Mouse (Mus musculus) adrenal gland (tissue): ENCODE results near the gene Apex1.
"Not testable (repeated sequence)": the region's sequence is repeated elsewhere in the genome, so short reads cannot be mapped to it uniquely, and the experiment has no call there.

Source experiments
- intact Hi-C: fragments of 180-260 bp; cut with DNase I; formaldehyde crosslinking; loops from one replicate; pipeline ENCODE4 v1.15.1; 2025
- long read RNA-seq, 2 experiments: library from polyadenylated mRNA; unstranded; transcript quantifications; one replicate each; pipeline ENCODE4 v2.0.0; 2020; ENCODE audit warnings: borderline replicate concordance in 1 of 2; ENCODE audit not compliant: insufficient replicate concordance in 1 of 2

Apex1 gene
- long read RNA-seq, experiment 1, transcript Apex1-203 (5 exons, 655 nt), result minor isoform, 10 of 70 reads
- long read RNA-seq, experiment 1, transcript Apex1-201 (5 exons, 1,239 nt), result major isoform, 45 of 70 reads
- long read RNA-seq, experiment 1, transcript Apex1-204 (4 exons, 935 nt), result minor isoform, 12 of 70 reads
- long read RNA-seq, experiment 1, partial matches to known transcripts, result 1 of 70 reads
- long read RNA-seq, experiment 1, other reads (novel, unspliced or antisense), result 2 of 70 reads
- long read RNA-seq, experiment 2, transcript Apex1-204 (4 exons, 935 nt), result minor isoform, 10 of 64 reads
- long read RNA-seq, experiment 2, transcript Apex1-201 (5 exons, 1,239 nt), result major isoform, 46 of 64 reads
- long read RNA-seq, experiment 2, partial matches to known transcripts, result 2 of 64 reads
- long read RNA-seq, experiment 2, other reads (novel, unspliced or antisense), result 3 of 64 reads

DNA sequence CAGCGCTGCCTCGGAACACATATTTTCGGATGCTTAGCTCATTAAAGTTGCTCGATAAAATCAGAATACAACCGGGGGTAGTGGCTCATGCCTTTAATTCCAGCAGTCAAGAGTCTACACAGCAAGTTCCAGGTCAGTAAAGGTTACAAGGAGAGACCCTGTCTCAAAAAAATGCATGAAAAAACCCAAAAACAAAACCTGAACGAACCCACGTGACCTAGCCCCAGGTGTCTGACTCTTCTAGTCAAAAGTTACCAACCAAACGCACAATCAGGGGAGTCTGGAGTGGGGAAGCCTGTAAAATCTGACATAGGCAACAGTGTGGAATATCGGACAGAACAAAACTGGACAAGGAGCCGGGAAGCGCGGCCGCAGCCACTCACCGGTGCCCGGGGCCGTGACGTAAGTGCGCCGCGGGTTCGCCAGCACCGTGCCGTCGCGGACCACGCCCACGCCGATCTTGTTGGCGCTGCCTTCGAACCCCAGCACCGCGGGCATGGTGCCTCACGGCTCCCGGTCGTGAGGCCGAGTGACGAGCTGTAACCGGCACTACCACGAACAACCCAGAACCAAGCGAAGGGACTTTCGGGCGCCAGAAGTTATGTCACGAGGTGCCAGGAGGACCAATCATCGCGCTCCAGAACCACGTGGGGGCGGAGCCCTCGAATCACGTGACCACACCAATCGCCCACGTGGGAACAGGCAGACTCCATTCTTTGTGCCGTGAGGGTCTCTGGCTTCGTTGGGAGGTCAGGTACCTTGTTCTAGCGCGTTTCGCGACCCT is at the start of gene Apex1, which contains the start of gene Osgep:
Apex1 (plus strand) TSS at position 688 of the 784 bp plus-strand sequence.
Osgep (minus strand) TSS at position 613 of the 784 bp plus-strand sequence.
- intact Hi-C loops, result loop anchor here (10.0 kb wide), 1 partner anchor 120 kb away; the partner anchor contains the start of genes Ccnb1ip1 and Parp2

DNA sequence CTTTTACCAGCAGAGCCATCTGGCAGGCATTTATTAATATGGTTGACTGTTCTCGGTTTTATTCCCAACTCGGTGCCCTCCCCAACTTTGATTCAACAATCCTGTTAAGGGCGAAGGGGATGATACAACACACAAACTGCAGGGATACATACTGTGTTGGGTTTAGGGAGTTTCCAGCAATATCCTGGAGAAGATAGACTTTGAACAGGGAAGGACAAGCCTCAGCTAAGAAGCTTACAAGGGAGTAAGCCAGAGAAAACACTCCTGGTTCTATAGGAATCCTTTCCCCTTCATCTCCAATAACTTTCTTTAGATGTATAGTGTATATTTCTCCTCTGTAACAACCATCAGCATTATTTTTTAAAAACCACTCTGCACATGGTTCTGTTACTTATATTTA is 49.6 kb upstream of the Apex1 start:
- intact Hi-C loops, result no loop called here

DNA sequence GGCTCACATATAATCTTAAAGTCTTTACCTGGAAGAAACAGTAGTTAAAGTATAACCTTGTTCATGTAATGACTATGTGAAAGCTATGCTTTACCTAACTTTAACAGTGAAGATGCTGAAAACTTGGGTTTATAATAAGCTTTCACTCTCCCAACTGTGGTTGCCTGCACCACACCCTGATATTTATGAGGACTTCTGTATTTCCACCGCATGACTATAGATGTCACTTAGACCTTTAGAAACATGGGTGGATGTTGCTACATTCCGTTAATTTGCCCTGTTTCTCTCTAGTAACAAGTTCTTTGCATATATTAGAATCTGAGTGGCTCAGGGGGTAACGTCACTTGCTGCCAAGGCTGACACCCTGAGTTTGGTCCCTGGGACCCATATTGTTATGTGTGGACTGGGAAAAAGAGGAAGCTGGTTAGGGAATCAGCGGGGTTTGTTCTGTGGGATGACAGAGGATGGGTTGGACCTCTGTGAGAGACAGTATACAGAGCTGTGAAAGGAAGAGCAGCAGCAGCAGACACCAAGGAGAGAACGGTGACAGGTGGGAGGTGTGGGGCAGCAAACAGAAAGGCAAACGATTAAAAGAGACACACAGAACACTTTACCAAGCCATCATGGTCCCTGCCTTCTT is 49.1 kb upstream of the Apex1 start:
- intact Hi-C loops, result no loop called here

DNA sequence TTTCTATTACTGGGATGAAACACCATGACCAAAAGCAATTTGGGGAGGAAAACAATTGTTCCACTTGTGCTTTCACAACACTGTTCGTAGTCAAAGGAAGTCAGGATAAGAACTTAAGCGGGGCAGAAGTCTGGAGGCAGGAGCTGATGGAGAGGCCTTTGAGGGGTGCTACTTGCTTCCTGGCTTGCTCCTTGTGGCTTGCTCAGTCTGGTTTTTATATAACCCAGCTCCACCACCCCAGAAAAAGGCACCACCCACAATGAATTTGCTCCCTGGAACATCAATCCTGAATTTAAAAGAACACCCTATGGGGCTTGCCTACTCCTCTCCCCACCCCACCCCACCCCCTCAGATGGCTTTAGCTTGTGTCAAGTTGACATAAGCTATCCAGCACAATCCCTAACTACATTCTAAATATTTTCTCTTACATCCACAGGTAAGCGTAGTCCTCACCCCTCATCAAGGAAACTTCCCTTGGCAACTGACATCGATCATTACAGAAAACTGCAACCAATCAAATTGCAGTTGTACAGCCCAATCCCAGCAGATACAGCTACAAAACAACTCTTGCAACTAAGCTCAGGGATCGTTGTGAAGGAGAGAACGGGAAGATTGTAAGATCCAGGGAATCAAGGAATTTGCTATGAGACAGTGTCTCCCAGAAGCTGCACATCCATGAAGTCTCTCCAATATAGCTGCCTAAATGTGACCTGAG is 48.4 kb upstream of the Apex1 start:
- intact Hi-C loops, result no loop called here

DNA sequence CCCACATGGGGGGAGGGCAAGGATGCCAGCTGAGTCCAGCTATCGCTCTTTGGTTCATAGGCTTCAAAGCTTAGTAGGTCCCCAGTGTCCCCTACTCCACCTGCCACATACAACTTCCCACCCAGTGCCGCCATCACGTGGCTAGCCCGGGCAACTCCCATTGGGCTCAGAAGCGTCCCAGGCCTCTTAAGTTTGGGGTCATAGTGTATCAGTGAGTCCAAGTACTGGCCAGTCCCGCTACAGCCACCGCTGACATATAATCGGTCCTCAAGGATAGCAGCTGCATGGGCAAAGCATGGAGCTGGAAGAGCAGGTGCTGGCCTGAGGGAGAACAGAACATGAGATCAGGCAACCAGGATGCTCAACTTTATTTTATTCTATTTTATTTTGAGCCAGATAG is 33.1 kb upstream of the Apex1 start:
- intact Hi-C loops, result no loop called here

DNA sequence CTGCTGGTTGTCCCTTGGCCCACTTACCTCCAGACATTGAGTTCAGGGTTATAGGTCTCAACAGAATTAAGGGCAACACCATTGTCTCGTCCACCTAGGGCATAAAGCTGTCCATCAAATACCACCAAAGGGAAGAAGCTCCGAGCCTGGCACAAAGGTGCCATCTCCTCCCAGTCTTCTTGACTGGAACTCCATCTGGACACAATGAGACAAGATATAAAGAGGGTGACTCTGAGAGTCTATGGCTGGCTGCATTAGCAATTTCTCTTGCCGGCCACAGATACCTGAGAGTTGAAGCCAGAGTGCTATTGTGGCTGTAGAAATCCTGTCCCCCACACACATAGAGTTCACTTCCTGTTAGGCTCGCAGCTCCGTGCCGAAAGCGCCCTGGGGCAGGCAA is 32.7 kb upstream of the Apex1 start:
- intact Hi-C loops, result no loop called here

DNA sequence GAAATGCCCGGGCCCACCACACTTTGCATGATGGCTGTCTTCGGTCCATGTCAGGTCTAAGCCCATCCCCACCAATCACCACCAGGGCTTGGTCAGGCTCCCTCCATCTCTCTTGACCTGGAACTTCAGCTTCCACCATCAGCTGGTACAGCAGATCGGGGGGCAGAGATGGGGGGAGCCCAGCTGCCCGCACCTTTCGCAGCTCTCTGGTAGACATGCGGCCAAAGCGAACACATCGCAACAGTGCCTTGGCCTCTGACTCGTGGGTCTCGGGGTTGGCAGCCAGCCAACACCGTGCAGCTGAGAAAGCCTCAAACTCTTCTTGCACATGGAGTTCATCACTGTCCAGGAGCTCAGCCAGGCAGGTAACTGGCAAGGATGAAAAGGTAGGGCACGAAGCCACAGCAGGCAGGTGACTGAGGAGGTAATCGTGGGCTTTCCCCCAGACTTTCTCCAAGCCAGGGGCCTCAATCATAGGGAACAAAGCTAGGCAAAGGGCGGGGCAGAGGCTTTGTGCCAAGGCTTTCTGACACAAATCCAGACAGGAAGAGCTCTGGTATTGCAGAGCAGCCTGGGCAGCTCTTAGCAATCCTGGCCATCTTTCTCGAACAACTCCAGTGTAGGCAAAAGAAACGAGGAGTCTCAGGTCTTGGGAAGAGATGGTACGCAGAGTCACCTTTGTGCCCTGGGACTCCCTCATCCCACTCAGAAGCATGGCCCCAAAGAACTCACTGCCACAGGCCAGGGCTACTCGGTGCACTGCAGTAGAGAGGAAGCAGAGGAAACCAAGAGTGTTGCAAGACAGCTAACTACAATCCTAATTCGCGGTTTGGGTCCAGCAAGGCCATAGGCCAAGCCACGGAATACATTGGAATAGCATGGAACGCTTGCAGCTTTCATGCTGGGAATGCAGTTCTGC is 32.0 kb upstream of the Apex1 start:
- intact Hi-C loops, result no loop called here

DNA sequence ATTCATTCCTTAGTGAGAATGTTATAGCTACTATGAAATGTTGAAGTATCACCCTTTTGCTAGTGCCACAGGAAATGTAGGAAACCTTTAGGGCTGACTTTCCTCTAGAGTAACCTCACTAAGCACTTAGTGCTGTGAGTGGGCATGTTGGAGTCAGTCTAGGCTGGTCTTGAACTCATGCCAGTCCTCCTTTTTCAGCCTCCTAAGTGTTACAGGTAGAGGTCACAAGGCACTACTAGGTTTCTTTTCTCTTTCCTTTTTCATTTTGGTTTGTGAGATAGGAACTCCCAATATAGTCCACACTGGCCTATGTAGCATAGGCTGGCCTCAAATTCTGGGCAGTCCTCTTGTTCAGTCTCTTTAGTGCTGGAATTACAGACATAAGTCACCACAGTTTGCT is 29.4 kb upstream of the Apex1 start:
- intact Hi-C loops, result no loop called here

DNA sequence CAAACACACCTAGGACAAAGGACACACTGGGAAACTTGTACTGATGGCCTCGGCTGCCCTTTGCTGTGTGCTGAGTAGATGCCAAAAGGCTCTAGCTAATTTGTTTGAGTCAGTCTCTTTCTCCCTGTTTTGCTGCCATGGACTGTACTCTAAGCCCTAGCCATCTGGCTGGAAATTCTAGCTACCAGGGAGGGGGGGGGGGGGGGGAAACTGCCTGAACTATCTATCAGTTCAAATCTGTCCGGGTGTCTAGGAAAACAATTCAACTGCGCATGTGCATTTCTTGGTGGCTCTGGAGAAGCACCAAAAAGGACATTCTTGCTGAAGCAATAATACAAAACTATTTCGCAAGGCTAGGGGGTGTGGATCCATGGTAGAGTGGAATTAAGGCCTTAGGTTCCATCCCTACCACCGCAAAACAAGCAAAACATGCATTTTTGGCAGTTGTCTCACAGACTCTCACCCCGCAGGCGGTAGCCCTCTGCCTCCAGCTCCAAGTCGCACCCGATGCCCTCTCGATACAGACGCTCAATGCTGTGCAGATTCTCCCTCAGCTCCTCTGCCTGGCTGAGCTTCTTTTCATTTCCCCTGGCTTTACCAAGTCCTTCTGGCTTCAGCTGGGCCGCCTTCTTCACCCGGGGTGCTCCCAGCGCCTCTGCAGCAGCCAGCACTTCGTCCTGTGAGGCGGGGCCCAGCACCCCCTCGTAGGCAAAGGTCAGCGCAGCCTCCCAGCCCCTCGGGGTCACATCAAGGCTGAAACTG is 28.6 kb upstream of the Apex1 start:
- intact Hi-C loops, result no loop called here

DNA sequence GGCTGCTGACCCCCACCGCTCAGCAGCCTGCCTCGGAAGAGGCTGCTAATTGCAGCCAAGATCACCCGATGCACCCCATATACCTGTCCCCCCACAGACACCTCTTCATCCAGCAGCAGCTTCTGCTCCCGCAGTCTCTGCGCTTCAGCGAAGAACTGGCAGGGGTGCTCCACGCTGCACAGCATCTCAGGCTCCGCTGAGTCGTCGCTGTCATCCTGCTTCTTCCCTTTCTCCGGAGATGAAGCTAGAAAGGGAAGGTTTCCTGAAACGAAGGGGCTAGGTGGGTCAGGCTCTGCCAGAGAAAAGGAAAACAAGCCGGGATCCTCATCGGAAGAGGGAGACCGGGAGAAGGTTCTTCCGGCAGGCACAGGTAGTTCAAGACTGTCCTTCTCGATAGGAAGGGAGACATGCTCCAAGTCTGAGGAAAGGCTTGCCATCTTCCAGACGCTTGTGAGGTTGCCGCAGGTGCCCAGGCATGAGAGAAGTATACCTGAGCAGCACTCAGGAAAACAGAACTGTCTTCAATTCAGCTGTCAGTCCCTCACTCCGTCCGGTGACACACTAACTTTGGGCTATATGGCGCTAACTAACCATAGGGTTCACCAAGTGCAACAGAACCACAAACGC is 27.9 kb upstream of the Apex1 start:
- intact Hi-C loops, result no loop called here

DNA sequence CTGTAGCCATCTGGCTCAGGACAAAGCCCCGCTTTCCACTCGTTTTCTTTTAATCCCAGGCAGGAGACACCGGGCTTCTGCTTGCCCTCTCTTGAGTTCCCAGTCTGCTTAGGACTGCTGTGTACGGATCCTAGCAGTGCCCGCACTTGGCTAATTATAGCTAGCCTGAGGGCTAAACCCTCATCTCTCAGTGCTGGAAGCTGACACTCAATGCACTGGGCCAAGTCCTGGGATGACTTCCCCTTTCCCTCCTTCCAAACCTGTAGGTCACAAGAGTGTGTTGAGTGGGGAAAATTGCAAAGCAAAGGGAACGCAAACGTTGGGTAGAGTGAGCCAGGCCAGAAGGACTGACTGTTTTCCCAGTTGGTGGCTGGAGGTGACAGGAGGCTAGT is 27.4 kb upstream of the Apex1 start, which contains the start of gene Klhl33:
Klhl33 (minus strand) TSS at position 134 of the 392 bp plus-strand sequence.
- intact Hi-C loops, result no loop called here

DNA sequence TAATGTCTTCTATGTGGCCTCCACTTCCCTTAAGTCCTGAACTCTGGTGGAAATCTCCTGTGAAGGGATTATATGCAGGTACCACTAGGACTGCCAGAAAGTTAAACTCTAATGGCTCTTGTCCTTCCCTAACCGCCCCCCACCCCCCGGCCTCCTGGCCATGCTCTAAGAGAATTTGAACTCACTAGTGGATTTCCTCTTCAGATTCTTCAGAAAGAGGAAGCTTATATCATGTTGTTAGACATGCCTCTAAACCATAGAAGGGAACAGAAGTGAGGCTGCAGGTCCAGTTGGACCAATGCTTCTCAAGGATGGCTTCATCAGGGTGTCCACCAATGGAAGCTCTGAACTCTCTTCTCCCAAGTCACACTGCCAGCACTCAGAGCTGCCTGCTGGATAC is 26.8 kb upstream of the Apex1 start:
- intact Hi-C loops, result not testable (repeated sequence)

DNA sequence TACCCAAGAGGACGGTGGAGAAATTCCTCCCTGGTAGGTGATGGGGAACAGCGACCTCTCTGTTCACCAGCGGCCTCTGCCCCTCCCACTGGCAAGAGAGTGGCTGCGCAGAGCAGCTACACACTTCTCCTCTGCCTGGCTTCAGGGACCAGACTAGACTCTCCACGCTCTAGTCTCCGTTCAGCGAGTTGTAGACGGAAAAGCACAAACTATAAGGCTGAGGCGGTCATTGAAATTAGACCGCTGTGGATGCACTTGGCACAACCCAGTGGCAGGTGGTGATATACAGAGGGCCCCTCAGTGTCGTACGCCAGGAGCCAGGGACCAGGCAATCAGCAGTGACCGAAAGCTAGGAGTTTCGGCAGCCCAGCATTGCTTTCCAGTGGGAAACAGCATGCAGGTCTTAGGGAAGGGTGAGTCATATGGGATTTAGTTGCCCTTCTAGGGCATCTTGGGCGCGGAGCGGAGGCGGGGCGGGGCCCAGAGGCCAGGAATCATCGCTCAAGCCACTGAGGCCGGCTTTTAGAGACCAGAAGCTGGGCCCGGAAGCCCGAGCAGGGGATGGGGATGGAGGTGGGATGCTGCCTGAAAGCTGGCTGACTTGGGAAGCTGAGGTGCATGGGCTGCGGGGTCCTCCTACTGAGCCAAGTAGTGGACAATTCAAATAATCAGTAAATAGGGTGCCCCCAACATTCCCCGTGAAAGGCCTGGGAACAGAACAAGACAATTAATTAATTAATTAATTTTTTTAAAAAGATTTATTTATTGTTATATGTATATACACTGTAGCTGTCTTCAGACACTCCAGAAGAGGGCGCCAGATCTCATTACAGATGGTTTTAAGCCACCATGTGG is 20.6 kb upstream of the Apex1 start:
- intact Hi-C loops, result no loop called here

DNA sequence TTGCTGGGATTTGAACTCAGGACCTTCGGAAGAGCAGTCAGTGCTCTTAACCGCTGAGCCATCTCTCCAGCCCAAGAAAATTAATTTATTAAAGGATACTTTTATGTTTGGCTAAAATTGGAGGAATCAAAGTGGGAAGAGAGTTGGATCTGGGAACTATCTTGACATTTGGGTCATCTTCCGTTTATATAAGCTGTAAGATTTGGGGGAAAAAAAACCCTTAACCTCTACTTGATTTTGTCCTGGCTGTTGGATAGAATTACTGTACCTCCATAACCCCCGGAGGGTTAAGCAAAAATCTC is 20.0 kb upstream of the Apex1 start:
- intact Hi-C loops, result no loop called here

DNA sequence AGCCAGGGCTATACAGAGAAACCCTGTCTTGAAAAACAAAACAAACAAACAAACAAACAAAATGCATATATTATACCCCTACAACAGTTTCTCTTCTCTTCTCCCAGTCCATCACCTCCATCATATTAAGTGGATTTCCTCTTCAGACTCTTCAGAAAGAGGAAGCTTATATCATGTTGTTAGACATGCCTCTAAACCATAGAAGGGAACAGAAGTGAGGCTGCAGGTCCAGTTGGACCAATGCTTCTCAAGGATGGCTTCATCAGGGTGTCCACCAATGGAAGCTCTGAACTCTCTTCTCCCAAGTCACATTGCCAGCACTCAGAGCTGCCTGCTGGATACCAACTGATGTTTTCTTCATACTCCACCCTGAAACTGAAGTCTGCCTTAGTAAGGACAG is 19.4 kb upstream of the Apex1 start:
- intact Hi-C loops, result not testable (repeated sequence)

DNA sequence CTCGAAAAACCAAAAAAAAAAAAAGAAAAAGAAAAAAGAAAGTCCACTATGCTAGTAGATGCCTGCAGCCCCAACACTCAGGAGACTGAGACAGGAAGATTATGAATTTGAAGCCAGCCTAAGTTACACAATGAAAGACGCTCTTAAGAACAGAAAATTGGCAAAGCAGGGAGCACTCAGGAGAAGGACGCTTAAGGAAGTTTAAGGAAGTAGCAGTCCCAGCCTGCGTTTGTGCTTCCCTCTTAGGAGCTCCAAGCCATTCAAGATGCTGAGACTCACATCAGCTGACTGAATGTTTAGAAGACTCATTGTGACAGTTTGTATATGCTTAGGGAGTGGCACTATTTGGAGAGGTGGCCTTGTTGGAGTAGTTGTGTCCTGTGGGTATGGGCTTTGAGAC is 16.6 kb upstream of the Apex1 start:
- intact Hi-C loops, result no loop called here

DNA sequence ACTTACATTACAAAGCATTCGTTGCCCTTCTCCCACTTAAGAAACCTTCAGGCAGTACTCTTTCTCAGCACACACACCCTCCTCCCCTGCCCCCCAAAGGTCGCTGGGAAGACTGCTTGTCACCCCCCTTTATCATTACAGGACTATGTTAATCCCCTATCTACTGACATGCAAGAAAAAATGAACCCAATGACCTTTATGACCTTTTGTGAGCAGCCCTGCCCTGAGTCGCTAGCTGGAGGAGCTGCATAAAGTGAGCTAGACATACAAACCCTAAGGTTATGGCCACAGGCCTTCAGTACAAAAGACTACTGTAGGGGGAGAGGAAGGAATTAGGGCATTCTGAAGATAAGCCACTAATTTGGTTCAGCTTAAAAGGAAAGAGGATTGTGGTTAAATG is 13.4 kb upstream of the Apex1 start:
- intact Hi-C loops, result no loop called here

DNA sequence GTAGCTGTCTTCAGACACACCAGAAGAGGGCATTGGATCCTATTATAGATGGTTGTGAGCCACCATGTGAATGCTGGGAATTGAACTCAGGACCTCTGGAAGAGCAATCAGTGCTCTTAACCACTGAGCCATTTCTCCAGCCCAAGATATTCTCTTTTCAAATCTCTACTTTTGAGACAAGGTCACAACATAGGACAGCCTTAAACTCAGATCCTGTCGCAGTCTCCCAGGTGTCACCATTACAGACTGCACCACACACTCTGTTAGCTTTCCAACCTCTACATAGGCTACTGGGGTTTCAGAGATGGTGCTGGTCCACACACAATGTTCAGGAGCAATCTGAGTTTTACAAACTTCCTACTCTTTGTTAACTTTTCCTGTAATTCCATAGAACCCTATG is 1.3 kb upstream of the Apex1 start:
- intact Hi-C loops, result loop anchor here (10.0 kb wide), 1 partner anchor 119 kb away; the partner anchor contains the start of genes Ccnb1ip1 and Parp2
